Mouse (Mus musculus) bone marrow, adult 2 months (tissue): ENCODE data around the gene L3mbtl3.

Source experiments
- CTCF ChIP-seq: fragments of 200-500 bp; IDR thresholded peaks from 2 replicates; pipeline ENCODE4 v1.5.1; 2011; ENCODE audit warnings: low read length, control low read depth; ENCODE audit not compliant: control insufficient read depth, insufficient read depth
- POLR2A ChIP-seq: fragments of 200-500 bp; IDR thresholded peaks from 2 replicates; pipeline ENCODE4 v1.6.1; 2011; ENCODE audit warnings: low read depth, mild to moderate bottlenecking, control low read depth, low read length, borderline replicate concordance; ENCODE audit not compliant: control insufficient read depth

DNA sequence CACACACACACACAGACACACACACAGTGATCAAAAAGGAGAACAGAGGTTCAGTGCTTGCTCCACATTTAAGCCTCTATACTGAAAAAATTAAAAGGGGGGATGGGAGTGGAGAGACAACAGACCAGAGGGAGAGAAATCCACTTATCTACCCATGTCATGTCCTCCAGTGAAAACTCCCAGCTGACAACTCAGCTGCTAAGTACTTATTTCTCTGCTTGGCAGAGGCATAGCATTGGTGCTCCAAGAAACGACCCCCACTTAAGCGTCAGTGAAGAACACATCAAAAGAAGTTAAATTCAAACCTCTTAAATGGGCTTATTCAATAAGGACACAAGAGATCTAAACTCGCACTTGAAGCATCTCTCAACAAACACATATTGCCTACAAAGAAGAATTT lies 12.2 kb downstream of the L3mbtl3 start:
- TF ChIP-seq POLR2A (no peak), CTCF (no peak)
